Mouse (Mus musculus): Measurements from ENCODE around the gene Ly86. TPM values are rescaled to one million over a fixed set of nuclear protein-coding genes. Genes with fewer than 3 reads are reported as not detected.

Gene Ly86
- total and polyA plus RNA-seq, 3 experiments = not detected

DNA sequence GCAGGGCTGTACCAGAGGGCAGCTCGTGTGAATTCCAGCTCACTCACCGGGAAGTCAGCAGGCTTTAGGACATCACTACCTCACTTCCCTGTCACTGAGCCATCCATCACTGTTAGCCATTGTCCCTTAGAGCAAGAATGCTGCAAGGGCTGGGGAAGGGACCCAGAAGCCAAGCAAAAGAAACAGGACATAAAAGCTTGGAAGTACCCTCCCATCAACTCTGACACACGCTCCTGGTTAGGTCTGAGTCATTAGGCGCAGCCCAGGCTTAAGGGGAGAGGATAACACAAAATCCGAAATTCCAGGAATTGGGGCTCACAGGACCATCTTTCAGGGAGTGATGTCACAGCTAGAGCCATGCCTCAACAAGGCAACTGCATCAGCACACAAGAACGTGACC, 109.3 kb downstream of the Ly86 start:
- no peak for DNase-seq (ENCODE audit: low read depth, low spot score)
- 0 out of 4 replicates have a peak, but pooled peaks cover 0 to 3% of the 10 kb centered on the region in 2 experiments for H3K27me3 ChIP-seq (ENCODE audit: control insufficient read depth in 1 of 2, insufficient read depth in 2 of 2, low read length in 2 of 2)
- H3K79me2 ChIP-seq (ENCODE audit: control insufficient read depth, insufficient read depth, low read length, poor library complexity) = no peaks in the 10 kb centered on the region
- no peaks in the 10 kb centered on the region for H3K36me3 ChIP-seq (ENCODE audit: control insufficient read depth in 1 of 2, insufficient read depth in 2 of 2, low read length in 2 of 2)
- no peak overlapping the region for H3K9ac ChIP-seq (ENCODE audit: control insufficient read depth, low read depth, low read length, poor library complexity, severe bottlenecking)
- no peak overlapping the region for H3K27ac ChIP-seq (ENCODE audit: control insufficient read depth, low read depth, low read length)
- no peaks in the 10 kb centered on the region for H3K9me3 ChIP-seq (replicated peaks; ENCODE audit: insufficient read depth, low read length)
- no peak for TF ChIP-seq ELF1 (IDR thresholded peaks at IDR 0.05; ENCODE audit: low read depth, low read length)
- no peak for TF ChIP-seq KAT2A (conservative IDR thresholded peaks at IDR 0.05; ENCODE audit: low read depth, low read length)
- no peak for TF ChIP-seq ZKSCAN1 (IDR thresholded peaks at IDR 0.05; ENCODE audit: low read depth, low read length)
- TF ChIP-seq RCOR1 (IDR thresholded peaks at IDR 0.05; ENCODE audit: low read depth, low read length) = no peak
- no peak for TF ChIP-seq CHD2 (IDR thresholded peaks at IDR 0.05; ENCODE audit: low read length)
- no peak for TF ChIP-seq POLR2AphosphoS5 (IDR thresholded peaks at IDR 0.05; ENCODE audit: borderline replicate concordance, low read depth, low read length)
- no peak for TF ChIP-seq UBTF (IDR thresholded peaks at IDR 0.05; ENCODE audit: borderline replicate concordance, insufficient read depth, low read depth, low read length)
- TF ChIP-seq SIN3A (IDR thresholded peaks at IDR 0.05; ENCODE audit: low read length) = no peak
- TF ChIP-seq MXI1 (IDR thresholded peaks at IDR 0.05; ENCODE audit: low read depth, low read length) = no peak
- no peak for TF ChIP-seq EP300 (IDR thresholded peaks at IDR 0.05; ENCODE audit: low read depth in 1 of 2, low read length in 2 of 2)
- TF ChIP-seq SMC3 (IDR thresholded peaks at IDR 0.05; ENCODE audit: low read depth, low read length) = no peak
- no peak overlapping the region for H3K4me3 ChIP-seq (ENCODE audit: control insufficient read depth in 1 of 2, insufficient read depth in 1 of 2, low read depth in 2 of 2, low read length in 2 of 2)
- peaks cover 0 to 3% of the 10 kb centered on the region in 2 experiments; a peak in 1 of 4 replicates for H3K4me1 ChIP-seq (ENCODE audit: control insufficient read depth in 1 of 2, insufficient read depth in 2 of 2, low read length in 2 of 2)

DNA sequence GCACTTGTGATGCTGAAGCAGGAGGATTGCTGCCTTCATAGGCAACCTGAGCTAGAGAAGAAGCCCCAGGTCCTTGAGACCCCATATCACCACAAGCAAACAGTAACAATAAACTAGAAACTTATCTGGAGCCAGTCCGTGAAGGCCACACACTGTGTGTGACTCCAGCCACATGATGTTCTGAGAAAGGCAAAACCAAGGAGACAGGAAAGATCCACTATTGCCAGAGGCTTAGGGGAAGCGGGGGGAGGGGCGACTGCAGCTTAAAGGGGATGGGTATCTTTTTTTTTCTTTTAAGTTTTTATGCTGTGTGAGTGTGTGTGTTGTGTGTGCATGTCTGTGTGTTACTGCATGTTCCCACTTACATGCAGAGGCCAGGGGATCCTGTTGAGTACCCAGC, 110.6 kb downstream of the Ly86 start:
- H3K4me1 ChIP-seq (ENCODE audit: control insufficient read depth in 1 of 2, insufficient read depth in 2 of 2, low read length in 2 of 2) = peaks cover 0 to 3% of the 10 kb centered on the region in 2 experiments; a peak in 1 of 4 replicates
- H3K9ac ChIP-seq (ENCODE audit: control insufficient read depth, low read depth, low read length, poor library complexity, severe bottlenecking) = no peak overlapping the region

DNA sequence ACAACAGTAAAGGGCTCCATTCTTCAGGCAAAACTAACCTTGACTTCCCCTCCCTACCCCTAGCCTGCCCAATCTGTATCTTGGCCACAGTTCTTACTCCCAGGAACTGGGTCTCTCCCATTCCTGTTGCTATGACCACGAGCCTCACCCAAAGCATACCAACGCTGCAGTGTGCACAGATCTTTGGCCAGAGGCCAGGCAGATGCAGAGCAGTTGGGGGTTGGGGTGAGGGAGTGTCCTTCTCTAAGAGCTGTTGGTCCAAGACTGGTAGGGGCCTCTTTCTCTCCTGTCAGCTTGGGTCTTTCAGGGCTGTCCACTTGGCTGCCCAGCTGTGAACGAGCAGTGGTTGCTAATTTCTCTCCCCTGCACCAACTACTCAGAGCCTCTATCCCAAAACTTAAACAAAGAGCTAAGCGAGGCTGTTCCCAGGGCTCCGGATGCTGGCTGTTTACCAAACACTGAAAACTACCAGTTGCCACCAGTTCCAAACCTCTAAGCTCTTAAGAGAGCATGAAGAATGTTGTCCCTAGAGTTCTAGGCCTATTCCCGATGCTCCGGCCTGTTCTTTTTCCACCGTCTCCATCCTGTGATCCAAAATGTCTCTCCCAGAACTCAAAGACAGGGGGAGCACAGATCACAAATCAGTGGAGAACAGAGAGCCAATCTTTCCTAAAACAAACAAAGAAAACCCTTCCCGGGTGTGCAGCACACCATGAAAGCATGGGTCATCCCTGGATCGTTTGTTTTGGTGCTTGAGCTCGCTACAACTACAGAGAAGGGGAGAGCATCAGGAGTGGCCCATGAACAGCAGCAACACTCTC, 112.2 kb downstream of the Ly86 start:
- no peaks in the 10 kb centered on the region for H3K36me3 ChIP-seq (ENCODE audit: control insufficient read depth in 1 of 2, insufficient read depth in 2 of 2, low read length in 2 of 2)
- DNase-seq (ENCODE audit: low read depth, low spot score) = no peak
- TF ChIP-seq MYC (IDR thresholded peaks at IDR 0.05; ENCODE audit: low read depth, low read length) = no peak
- no peak for TF ChIP-seq RCOR1 (IDR thresholded peaks at IDR 0.05; ENCODE audit: low read depth, low read length)
- no peak for TF ChIP-seq POLR2A (IDR thresholded peaks at IDR 0.05; ENCODE audit: control insufficient read depth in 1 of 2, insufficient read depth in 1 of 2, low read depth in 1 of 2, low read length in 2 of 2, poor library complexity in 1 of 2)
- no peak for TF ChIP-seq MXI1 (IDR thresholded peaks at IDR 0.05; ENCODE audit: low read depth, low read length)
- no peak for TF ChIP-seq MAFK (IDR thresholded peaks at IDR 0.05; ENCODE audit: borderline replicate concordance, low read depth, low read length)
- TF ChIP-seq CTCF (IDR thresholded peaks at IDR 0.05 in 2 of 3, conservative IDR thresholded peaks at IDR 0.05 in 1 of 3; ENCODE audit: control insufficient read depth in 1 of 3, insufficient read depth in 1 of 3, low read depth in 2 of 3, low read length in 3 of 3, poor library complexity in 1 of 3, severe bottlenecking in 1 of 3) = no peak
- TF ChIP-seq ZC3H11A (IDR thresholded peaks at IDR 0.05; ENCODE audit: low read depth, low read length) = no peak
- no peak for TF ChIP-seq MAZ (IDR thresholded peaks at IDR 0.05; ENCODE audit: low read depth, low read length)
- TF ChIP-seq KAT2A (conservative IDR thresholded peaks at IDR 0.05; ENCODE audit: low read depth, low read length) = no peak
- peaks cover 0 to 3% of the 10 kb centered on the region in 2 experiments; a peak in 1 of 4 replicates for H3K27me3 ChIP-seq (ENCODE audit: control insufficient read depth in 1 of 2, insufficient read depth in 2 of 2, low read length in 2 of 2)
- H3K4me3 ChIP-seq (ENCODE audit: control insufficient read depth in 1 of 2, insufficient read depth in 1 of 2, low read depth in 2 of 2, low read length in 2 of 2) = no peak overlapping the region
- no peaks in the 10 kb centered on the region for H3K79me2 ChIP-seq (ENCODE audit: control insufficient read depth, insufficient read depth, low read length, poor library complexity)
- H3K9ac ChIP-seq (ENCODE audit: control insufficient read depth, low read depth, low read length, poor library complexity, severe bottlenecking) = no peak overlapping the region
- no peak overlapping the region for H3K27ac ChIP-seq (ENCODE audit: control insufficient read depth, low read depth, low read length)
- no peaks in the 10 kb centered on the region for H3K9me3 ChIP-seq (replicated peaks; ENCODE audit: insufficient read depth, low read length)
- H3K4me1 ChIP-seq (ENCODE audit: control insufficient read depth in 1 of 2, insufficient read depth in 2 of 2, low read length in 2 of 2) = peaks cover 0 to 3% of the 10 kb centered on the region in 2 experiments; a peak in 1 of 4 replicates

More for the DNA sequence above, 110.6 kb downstream of the Ly86 start:
- DNase-seq (ENCODE audit: low read depth, low spot score) = no peak
- TF ChIP-seq MAX (IDR thresholded peaks at IDR 0.05; ENCODE audit: low read length) = no peak
- no peak for TF ChIP-seq GABPA (IDR thresholded peaks at IDR 0.05; ENCODE audit: low read depth, low read length)
- TF ChIP-seq RAD21 (IDR thresholded peaks at IDR 0.05; ENCODE audit: low read depth, low read length) = no peak
- TF ChIP-seq TBP (IDR thresholded peaks at IDR 0.05; ENCODE audit: low read depth, low read length) = no peak
- Histone ChIP-seq H3K79me2 (ENCODE audit: control insufficient read depth, insufficient read depth, low read length, poor library complexity) (no peaks in the 10 kb centered on the region), H3K27ac (ENCODE audit: control insufficient read depth, low read depth, low read length) (no peak overlapping the region), H3K9me3 (replicated peaks; ENCODE audit: insufficient read depth, low read length) (no peaks in the 10 kb centered on the region), H3K4me3 (ENCODE audit: control insufficient read depth in 1 of 2, insufficient read depth in 1 of 2, low read depth in 2 of 2, low read length in 2 of 2) (no peak overlapping the region), H3K36me3 (ENCODE audit: control insufficient read depth in 1 of 2, insufficient read depth in 2 of 2, low read length in 2 of 2) (no peaks in the 10 kb centered on the region), H3K27me3 (ENCODE audit: control insufficient read depth in 1 of 2, insufficient read depth in 2 of 2, low read length in 2 of 2) (0 out of 4 replicates have a peak, but pooled peaks cover 0 to 3% of the 10 kb centered on the region in 2 experiments)

All from MEL (cell line).